In genomic region chr2:163996275-163996674, GRCm38 (mm10) we compare ENCODE assay signal across 9 mouse cellular contexts. TPM values are rescaled to one million over a fixed set of nuclear protein-coding genes. Genes with fewer than 3 reads are reported as not detected.
A peak's percentile ranks its signal among the peaks of the same experiment; 100 is the strongest.
DNase-seq lines count a peak whose midpoint lies in the region; ATAC-seq and TF ChIP-seq lines count a peak whose summit lies in the region.
"Had no signal": no experiment of that assay in that cellular context is flagged by ENCODE, and none has a peak within 500 bp of the region (broad histone marks: within the 10 kb centered on the region; RNA-seq: fewer than 3 reads in every experiment).

No protein-coding gene starts in this region.

- no peaks in the 10 kb centered on the region for H3K27me3 ChIP-seq in heart, postnatal 0 days (ENCODE audit: control insufficient read depth, insufficient read depth, low read length)
- H3K27me3 ChIP-seq in hindbrain, embryonic 12.5 days: no peaks in the 10 kb centered on the region
- no peaks in the 10 kb centered on the region for H3K27me3 ChIP-seq in midbrain, embryonic 12.5 days
- H3K27me3 ChIP-seq: Patski had no signal

- peak overlapping the region; percentile 95 for H3K4me2 ChIP-seq in heart, postnatal 0 days (ENCODE audit: low read depth, low read length)
- peak overlapping the region; percentile 78 for H3K4me2 ChIP-seq in hindbrain, embryonic 12.5 days (replicated peaks)
- peak overlapping the region; percentile 70 for H3K4me2 ChIP-seq in midbrain, embryonic 12.5 days (replicated peaks)

- ATAC-seq in heart, postnatal 0 days (ENCODE audit: insufficient read depth, low read depth): no peak
- no peak for ATAC-seq in hindbrain, embryonic 12.5 days (ENCODE audit: low FRiP score)
- ATAC-seq in midbrain, embryonic 12.5 days (ENCODE audit: low FRiP score, low read depth): no peak
- ATAC-seq in erythroid progenitor cell, adult 5-6 weeks (replicated peaks; ENCODE audit: low FRiP score, poor library complexity, severe bottlenecking): no peak

- no peak for TF ChIP-seq EP300 in heart, postnatal 0 days (IDR thresholded peaks at IDR 0.05; ENCODE audit: low read depth)

- peaks cover 31% of the 10 kb centered on the region for H3K4me1 ChIP-seq in heart, postnatal 0 days (ENCODE audit: control insufficient read depth, insufficient read depth)
- peaks cover 1% of the 10 kb centered on the region; the same call in 1 of the 2 replicates for H3K4me1 ChIP-seq in bone marrow, adult 2 months (ENCODE audit: control insufficient read depth, insufficient read depth, low read length)
- peaks cover 24% of the 10 kb centered on the region for H3K4me1 ChIP-seq in hindbrain, embryonic 12.5 days
- H3K4me1 ChIP-seq in midbrain, embryonic 12.5 days: peaks cover 23% of the 10 kb centered on the region

- H3K4me3 ChIP-seq in heart, postnatal 0 days (ENCODE audit: low read depth, low read length): peak overlapping the region; percentile 94
- peak overlapping the region; percentile 46 for H3K4me3 ChIP-seq in bone marrow, adult 2 months (replicated peaks; ENCODE audit: control insufficient read depth, low read depth, low read length)
- peak overlapping the region; percentile 99 for H3K4me3 ChIP-seq in hindbrain, embryonic 12.5 days
- peak overlapping the region; percentile 99 for H3K4me3 ChIP-seq in midbrain, embryonic 12.5 days

- H3K9ac ChIP-seq in heart, postnatal 0 days (replicated peaks; ENCODE audit: low read depth, low read length): peak overlapping the region; percentile 97
- peak overlapping the region; percentile 98 for H3K9ac ChIP-seq in hindbrain, embryonic 12.5 days
- peak overlapping the region; percentile 97 for H3K9ac ChIP-seq in midbrain, embryonic 12.5 days (replicated peaks)

- H3K36me3 ChIP-seq in heart, postnatal 0 days (replicated peaks; ENCODE audit: control insufficient read depth, insufficient read depth, low read length): peaks cover 9% of the 10 kb centered on the region
- peaks cover 6% of the 10 kb centered on the region; the same call in 1 of the 2 replicates for H3K36me3 ChIP-seq in hindbrain, embryonic 12.5 days
- H3K36me3 ChIP-seq in midbrain, embryonic 12.5 days: peaks cover 7% of the 10 kb centered on the region; the same call in 1 of the 2 replicates

- no peak for TF ChIP-seq CTCF in heart, postnatal 0 days (IDR thresholded peaks at IDR 0.05; ENCODE audit: low read depth)
- no peak for TF ChIP-seq CTCF in bone marrow, adult 2 months (IDR thresholded peaks at IDR 0.05; ENCODE audit: control insufficient read depth, insufficient read depth, low read length)

- H3K27ac ChIP-seq in heart, postnatal 0 days (ENCODE audit: low read depth): peak overlapping the region; percentile 98; the same call in 1 of the 2 replicates
- no peak overlapping the region for H3K27ac ChIP-seq in bone marrow, adult 2 months (ENCODE audit: control insufficient read depth, insufficient read depth, low read depth, low read length, poor library complexity)
- no peak overlapping the region for H3K27ac ChIP-seq in hindbrain, embryonic 12.5 days
- no peak overlapping the region for H3K27ac ChIP-seq in midbrain, embryonic 12.5 days (replicated peaks)

- no peaks in the 10 kb centered on the region for H3K9me3 ChIP-seq in heart, postnatal 0 days (replicated peaks; ENCODE audit: control insufficient read depth, low read length)
- H3K9me3 ChIP-seq in hindbrain, embryonic 12.5 days (replicated peaks): no peaks in the 10 kb centered on the region
- no peaks in the 10 kb centered on the region for H3K9me3 ChIP-seq in midbrain, embryonic 12.5 days

- WGBS in heart, postnatal 0 days: 58% methylated on average over 6 of the region's 6 CpGs
- WGBS in bone marrow, adult 2 months: 60% methylated on average over 6 of the region's 6 CpGs
- 80% methylated on average over 6 of the region's 6 CpGs for WGBS in hindbrain, embryonic 12.5 days
- WGBS in midbrain, embryonic 12.5 days: 81% methylated on average over 6 of the region's 6 CpGs

- DNase-seq in heart, postnatal 0 days (ENCODE audit: low spot score): no peak
- DNase-seq in heart, adult 11 months: no peak
- DNase-seq in cerebellum, postnatal 25 days: no peak
- DNase-seq in layer of hippocampus, adult 9-11 months: no peak

- no peak for TF ChIP-seq POLR2A in bone marrow, adult 2 months (IDR thresholded peaks at IDR 0.05; ENCODE audit: borderline replicate concordance, control insufficient read depth, low read depth, low read length)

RNA-seq across cellular contexts. Expression of gene Ywhab, which starts 1.5 kb away (rescaled TPM):
- total RNA-seq in heart, postnatal 0 days (2014; rRNA removed; ENCODE audit: low replicate concordance): 31.8 and 35.0 TPM in 2 replicates
- polyA plus RNA-seq in heart, postnatal 0 days (2015; fragmentation: Nextera tagmentation; extraction: Ambion mirVana): 157 and 158 TPM in 2 replicates
- 38.3 and 61.2 TPM in 2 replicates for polyA plus RNA-seq in bone marrow, adult 2 months (2011; ENCODE audit: insufficient read depth, insufficient read length, low replicate concordance, missing spikeins)
- polyA plus RNA-seq in hindbrain, embryonic 12.5 days (2016; fragmentation: Nextera tagmentation; extraction: Ambion mirVana): 355 and 373 TPM in 2 replicates
- 341 and 352 TPM in 2 replicates for polyA plus RNA-seq in midbrain, embryonic 12.5 days (2016; fragmentation: Nextera tagmentation; extraction: Ambion mirVana)
- 59.1 and 59.9 TPM in 2 replicates for total RNA-seq in erythroid progenitor cell, adult 5-6 weeks (2015; ENCODE audit: low replicate concordance)
- total RNA-seq in erythroid progenitor cell, adult 5-6 weeks (2017; ENCODE audit: low replicate concordance): 33.0 and 34.5 TPM in 2 replicates

RNA-seq across cellular contexts. Expression of gene Pabpc1l, which starts 29.0 kb away (rescaled TPM):
- not detected in 2 replicates for total RNA-seq in heart, postnatal 0 days (2014; rRNA removed; ENCODE audit: low replicate concordance)
- 0.56 and 1.0 TPM in 2 replicates for polyA plus RNA-seq in heart, postnatal 0 days (2015; fragmentation: Nextera tagmentation; extraction: Ambion mirVana)
- polyA plus RNA-seq in bone marrow, adult 2 months (2011; ENCODE audit: insufficient read depth, insufficient read length, low replicate concordance, missing spikeins): 8.6 and 10.8 TPM in 2 replicates
- polyA plus RNA-seq in hindbrain, embryonic 12.5 days (2016; fragmentation: Nextera tagmentation; extraction: Ambion mirVana): 2.3 and 2.9 TPM in 2 replicates
- 0.64 and 1.2 TPM in 2 replicates for polyA plus RNA-seq in midbrain, embryonic 12.5 days (2016; fragmentation: Nextera tagmentation; extraction: Ambion mirVana)
- 3.6 TPM in 1 of 2 replicates, not detected in the other for total RNA-seq in erythroid progenitor cell, adult 5-6 weeks (2015; ENCODE audit: low replicate concordance)
- total RNA-seq in erythroid progenitor cell, adult 5-6 weeks (2017; ENCODE audit: low replicate concordance): not detected in 2 replicates

Comparison
In these comparisons a context has a peak if more than half of its experiments do, and no peak if none do; other contexts are left out.
1. H3K4me3 ChIP-seq: peak in every context shown above with its lines; median percentile 99 in hindbrain, embryonic 12.5 days; 99 in midbrain, embryonic 12.5 days; 94 in heart, postnatal 0 days; 46 in bone marrow, adult 2 months.